Mouse (Mus musculus): Measurements from ENCODE around the gene H2-M10.1.

GRCm38 (mm10) chr17:36314511-36314910 lies 11.4 kb downstream of the H2-M10.1 start:
- TF ChIP-seq POLR2A (IDR thresholded peaks at IDR 0.05; ENCODE audit: low read depth, low read length) (no peak), CTCF (IDR thresholded peaks at IDR 0.05; ENCODE audit: extremely low read depth, insufficient read depth, insufficient read length, insufficient replicate concordance) (no peak)
